Mouse (Mus musculus) urinary bladder, postnatal 25 days (tissue): ENCODE measurements around the gene Mast4.

Source experiments
- DNase-seq: peaks from one replicate; pipeline ENCODE4 v3.0.0; 2022; ENCODE audit warnings: low spot score

Gene Mast4

GRCm38 (mm10) chr13:103315113-103315708 is 19.1 kb downstream of the Mast4 start:
- no peak for DNase-seq

- no peak for DNase-seq
Measured at GRCm38 (mm10) chr13:103308296-103308695, 26.0 kb downstream of the Mast4 start.

GRCm38 (mm10) chr13:103303826-103304225 is 30.5 kb downstream of the Mast4 start:
- DNase-seq = no peak

- DNase-seq = no peak
Measured at GRCm38 (mm10) chr13:103302508-103302907, 31.8 kb downstream of the Mast4 start.

GRCm38 (mm10) chr13:103302077-103302476 is 32.2 kb downstream of the Mast4 start:
- DNase-seq = no peak

- DNase-seq = no peak
Measured at GRCm38 (mm10) chr13:103294424-103294823, 39.9 kb downstream of the Mast4 start.

GRCm38 (mm10) chr13:103293121-103293520 is 41.2 kb downstream of the Mast4 start:
- DNase-seq = no peak

GRCm38 (mm10) chr13:103291098-103291497 is 43.2 kb downstream of the Mast4 start:
- DNase-seq = no peak

- no peak for DNase-seq
Measured at GRCm38 (mm10) chr13:103285821-103286220, 48.5 kb downstream of the Mast4 start.

GRCm38 (mm10) chr13:103285036-103285435 is 49.3 kb downstream of the Mast4 start:
- DNase-seq = no peak

GRCm38 (mm10) chr13:103270856-103271391 is 63.4 kb downstream of the Mast4 start:
- no peak for DNase-seq

- DNase-seq = no peak
Measured at GRCm38 (mm10) chr13:103262707-103263106, 71.6 kb downstream of the Mast4 start.

- DNase-seq = no peak
Measured at GRCm38 (mm10) chr13:103262061-103262460, 72.2 kb downstream of the Mast4 start.

- no peak for DNase-seq
Measured at GRCm38 (mm10) chr13:103260414-103260813, 73.9 kb downstream of the Mast4 start.

- no peak for DNase-seq
Measured at GRCm38 (mm10) chr13:103258106-103258505, 76.2 kb downstream of the Mast4 start.

GRCm38 (mm10) chr13:103254861-103255260 is 79.4 kb downstream of the Mast4 start:
- DNase-seq = no peak

GRCm38 (mm10) chr13:103253077-103253476 is 81.2 kb downstream of the Mast4 start:
- DNase-seq = no peak

- no peak for DNase-seq
Measured at GRCm38 (mm10) chr13:103248102-103249054, 85.9 kb downstream of the Mast4 start.

GRCm38 (mm10) chr13:103246973-103247718 is 87.2 kb downstream of the Mast4 start:
- DNase-seq = no peak

- DNase-seq = no peak
Measured at GRCm38 (mm10) chr13:103245431-103245830, 88.9 kb downstream of the Mast4 start.

- DNase-seq = no peak
Measured at GRCm38 (mm10) chr13:103244053-103244452, 90.2 kb downstream of the Mast4 start.

- DNase-seq = no peak
Measured at GRCm38 (mm10) chr13:103241092-103241491, 93.2 kb downstream of the Mast4 start.
